Mouse (Mus musculus) limb, embryonic 10.5 days (tissue): ENCODE data around the gene Zbtb17. TPM values are rescaled to one million over a fixed set of nuclear protein-coding genes. Genes with fewer than 3 reads are reported as not detected.

Experiments used
- polyA plus RNA-seq: library from polyadenylated mRNA; unstranded; fragments of >200 nt; fragmentation: Nextera tagmentation; extraction: Ambion mirVana; gene quantifications from 2 replicates; pipeline ENCODE4 v1.2.1, GENCODE M21; 2016

The Zbtb17 gene
- polyA plus RNA-seq, 1 experiment from 2014 or later: 66.5 TPM

Other genes starting within 250 kb of the Zbtb17 start
- 5.8 and 8.4 TPM in 2 replicates for gene Rsg1, start 230.7 kb upstream of the Zbtb17 start, polyA plus RNA-seq
- 3.7 and 4.7 TPM in 2 replicates for gene Arhgef19, start 205.2 kb upstream of the Zbtb17 start, polyA plus RNA-seq
- 4.6 and 5.6 TPM in 2 replicates for gene Epha2, start 143.4 kb upstream of the Zbtb17 start, polyA plus RNA-seq
- gene Fam131c, start 76.4 kb upstream of the Zbtb17 start, polyA plus RNA-seq: 0.14 and 0.29 TPM in 2 replicates
- gene Clcnka, start 45.9 kb upstream of the Zbtb17 start, polyA plus RNA-seq: 0.13 and 0.19 TPM in 2 replicates
- not detected in 2 replicates for gene Clcnkb, start 28.6 kb upstream of the Zbtb17 start, polyA plus RNA-seq
- gene Hspb7, start 23.9 kb upstream of the Zbtb17 start, polyA plus RNA-seq: 0.05 and 0.06 TPM in 2 replicates
- gene Srarp, start 8.5 kb upstream of the Zbtb17 start, polyA plus RNA-seq: not detected in 2 replicates
- gene Spen, start 93.9 kb downstream of the Zbtb17 start, polyA plus RNA-seq: 11.5 TPM in 2 replicates
- gene Fblim1, start 161.4 kb downstream of the Zbtb17 start, polyA plus RNA-seq: 58.6 and 77.7 TPM in 2 replicates
- 1.1 and 1.6 TPM in 2 replicates for gene Tmem82, start 174.0 kb downstream of the Zbtb17 start, polyA plus RNA-seq
- gene Slc25a34, start 179.2 kb downstream of the Zbtb17 start, polyA plus RNA-seq: 0.05 TPM in 1 of 2 replicates, not detected in the other
- 5.0 and 5.6 TPM in 2 replicates for gene Plekhm2, start 220.2 kb downstream of the Zbtb17 start, polyA plus RNA-seq
- gene Rsc1a1, start 240.9 kb downstream of the Zbtb17 start, polyA plus RNA-seq: 1.3 and 3.0 TPM in 2 replicates